Mouse (Mus musculus): ENCODE results near the gene Tesk2.
"Not testable (repeated sequence)": the region's sequence is repeated elsewhere in the genome, so short reads cannot be mapped to it uniquely, and the experiment has no call there.

Tesk2 gene

DNA sequence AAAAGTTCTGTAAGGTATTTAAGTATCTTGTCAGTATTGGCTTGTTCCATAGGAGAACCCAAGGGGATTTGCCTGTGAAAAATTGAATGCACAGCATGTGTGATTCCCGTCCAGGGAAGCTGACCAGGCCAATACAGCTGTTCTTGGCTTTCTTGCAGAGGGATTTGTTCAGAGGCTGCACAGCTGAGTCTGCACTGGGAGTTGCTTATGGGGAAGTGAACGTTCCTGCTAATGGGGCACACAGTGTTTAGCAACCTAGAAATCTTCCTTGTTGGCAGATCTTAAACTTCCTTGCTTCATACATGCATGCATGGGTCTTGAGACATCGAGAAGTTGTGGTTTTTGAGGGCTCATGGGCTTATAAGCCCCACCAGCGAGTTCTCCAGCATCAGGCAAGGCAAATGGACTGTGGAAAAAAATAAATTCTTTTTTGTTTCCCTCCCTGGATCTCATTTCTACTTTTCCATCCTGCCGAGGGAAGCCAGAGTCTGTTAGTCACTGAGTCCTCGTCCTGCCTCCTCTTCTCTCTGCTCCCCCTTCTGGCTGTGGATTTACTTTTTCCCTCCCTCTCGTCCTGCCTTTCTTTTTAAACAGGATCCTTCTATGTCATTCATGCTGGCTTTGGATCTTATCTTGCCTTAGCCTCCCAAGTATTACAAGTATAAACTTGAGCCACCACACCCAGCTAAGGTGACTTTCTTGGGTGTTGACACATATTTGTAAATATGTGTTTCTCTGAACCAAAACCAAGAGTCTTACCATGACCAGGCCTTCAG, 67.4 kb downstream of the Tesk2 start:
- CTCF ChIA-PET = interaction anchor here (0.6 to 1.9 kb wide), 5 partner anchors 18 to 858 kb away, joined by 3 to 9 read pairs (median 5); no protein-coding TSS in a partner anchor

GRCm38 (mm10) chr4:116788956-116789355, 68.2 kb downstream of the Tesk2 start:
- CTCF ChIA-PET = interaction anchor here (0.8 to 1.9 kb wide), 2 partner anchors 17 to 70 kb away, joined by 3 to 9 read pairs; no protein-coding TSS in a partner anchor

DNA sequence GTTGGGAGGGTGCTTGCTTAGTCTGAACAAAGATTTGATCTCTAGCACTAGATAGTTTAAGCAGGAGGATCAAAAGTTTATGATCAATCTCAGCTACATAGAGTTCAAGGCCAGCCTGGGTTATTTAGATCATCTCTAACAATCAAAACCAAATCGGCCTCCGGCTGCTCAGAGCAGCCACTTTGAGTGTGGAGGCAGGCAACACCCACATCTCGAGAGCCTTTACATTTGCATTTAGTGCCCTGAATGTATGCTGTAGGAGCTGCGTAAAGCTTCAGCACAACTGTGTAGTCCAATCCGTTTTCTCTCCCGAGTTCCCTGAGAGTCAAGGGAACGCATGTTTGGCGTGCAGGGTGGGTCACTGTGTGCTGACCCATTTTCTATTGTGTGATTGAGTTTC, 71.7 kb downstream of the Tesk2 start:
- CTCF ChIA-PET = no interaction called here

- CTCF ChIA-PET = no interaction called here
Measured at GRCm38 (mm10) chr4:116794273-116794672, 73.5 kb downstream of the Tesk2 start.

GRCm38 (mm10) chr4:116796442-116797110, 75.8 kb downstream of the Tesk2 start:
- CTCF ChIA-PET = interaction anchor here (1.2 kb wide), 1 partner anchor 77 kb away, joined by 3 read pairs; no protein-coding TSS in a partner anchor

DNA sequence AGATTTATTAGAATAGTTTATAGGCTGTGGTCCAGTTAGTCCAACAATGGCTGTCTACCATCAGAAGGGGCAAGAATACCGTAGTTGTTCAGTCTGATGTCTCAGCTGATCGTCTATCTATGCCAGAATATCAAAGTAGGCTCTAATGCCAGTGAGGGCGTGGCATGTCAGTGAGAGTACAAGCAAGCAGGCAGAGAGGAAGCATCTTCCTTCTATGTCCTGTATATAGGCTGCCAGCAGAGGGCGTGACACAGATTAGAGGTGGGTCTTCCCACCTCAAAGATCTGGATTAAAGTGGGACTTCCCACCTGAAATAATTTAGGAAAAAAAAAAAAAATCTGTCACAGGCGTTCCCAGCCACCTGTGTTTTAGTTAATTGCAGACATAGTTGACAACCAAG, 79.2 kb downstream of the Tesk2 start:
- CTCF ChIA-PET = interaction anchor here (0.7 kb wide), 2 partner anchors 23 to 73 kb away, joined by 3 read pairs; no protein-coding TSS in a partner anchor

GRCm38 (mm10) chr4:116807197-116808129, 86.7 kb downstream of the Tesk2 start, which contains the start of the genes Toe1 and Mutyh:
Toe1 (minus strand) TSS chr4:116807640.
Mutyh (plus strand) TSS chr4:116807723.
- CTCF ChIA-PET = interaction anchor here (0.7 to 1.3 kb wide), 3 partner anchors 21 to 346 kb away, joined by 3 to 4 read pairs (median 3); no protein-coding TSS in a partner anchor

- CTCF ChIA-PET = interaction anchor here (0.7 kb wide), 1 partner anchor 85 kb away, joined by 4 read pairs; no protein-coding TSS in a partner anchor
Measured at GRCm38 (mm10) chr4:116811012-116811411, 90.3 kb downstream of the Tesk2 start.

- CTCF ChIA-PET = no interaction called here
Measured at GRCm38 (mm10) chr4:116815276-116815675, 94.5 kb downstream of the Tesk2 start.

DNA sequence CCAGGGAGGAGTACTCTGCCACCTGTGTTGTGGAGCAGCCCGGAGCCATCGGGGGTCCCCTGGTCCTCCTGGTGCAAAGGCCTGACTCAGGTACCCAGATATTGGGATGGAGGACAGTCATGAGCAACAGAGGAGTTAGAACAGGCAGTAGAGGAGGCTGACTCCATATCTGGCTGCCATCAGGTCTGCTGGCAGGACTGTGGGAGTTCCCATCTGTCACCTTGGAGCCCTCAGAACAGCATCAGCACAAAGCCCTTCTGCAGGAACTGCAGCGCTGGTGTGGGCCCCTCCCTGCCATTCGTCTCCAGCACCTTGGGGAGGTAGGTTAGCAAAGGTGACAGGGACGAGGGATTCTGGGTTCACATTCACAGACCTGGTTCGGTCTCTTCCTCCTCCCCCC, 96.7 kb downstream of the Tesk2 start:
- CTCF ChIA-PET = interaction anchor here (0.5 kb wide), 1 partner anchor 30 kb away, joined by 5 read pairs; no protein-coding TSS in a partner anchor

DNA sequence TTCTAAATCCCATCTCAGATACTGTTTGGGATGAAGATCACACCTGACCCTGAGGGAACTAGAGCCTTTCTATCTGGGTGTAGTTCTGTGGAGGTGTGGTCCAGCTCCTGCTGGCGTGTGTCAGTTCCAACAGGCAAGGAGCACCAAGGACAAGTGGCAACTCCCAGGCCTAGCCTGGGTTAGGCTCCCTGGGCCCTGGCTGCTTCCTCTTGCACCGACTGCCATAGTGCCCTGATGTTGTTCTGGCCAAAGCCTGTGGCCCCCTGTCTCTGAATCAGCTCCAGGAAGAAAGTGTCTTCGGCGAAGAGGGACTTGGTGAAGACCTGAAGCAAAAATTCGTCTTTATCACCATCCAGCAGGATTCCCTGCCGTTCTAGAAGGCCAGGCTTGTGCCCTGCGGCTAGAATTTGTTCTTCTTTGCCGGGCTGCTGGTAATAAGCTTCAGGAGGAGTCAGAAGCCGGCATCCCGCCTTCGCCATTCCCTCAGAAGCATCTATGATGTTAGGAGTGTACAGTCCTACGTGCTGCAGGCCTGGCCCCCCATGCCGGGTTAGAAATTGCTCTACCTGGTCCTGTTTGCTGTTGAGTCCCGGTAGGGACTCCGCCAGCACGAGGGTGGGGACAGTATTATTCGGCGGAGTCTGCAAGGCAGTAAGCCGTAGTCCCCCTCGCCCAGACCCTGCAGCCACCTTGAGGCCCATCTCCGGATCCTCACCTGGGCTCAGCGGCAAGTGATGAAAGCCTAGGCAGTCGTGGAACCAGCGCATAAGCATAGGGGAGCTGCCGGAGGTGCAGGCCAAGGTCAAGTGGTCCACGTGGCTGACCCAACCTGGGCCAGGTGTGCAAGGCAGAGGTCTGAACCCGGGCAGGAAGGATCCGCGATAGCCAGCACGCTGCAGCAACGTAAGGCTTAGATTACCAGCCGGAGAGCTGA, 99.5 kb downstream of the Tesk2 start:
- CTCF ChIA-PET = no interaction called here

DNA sequence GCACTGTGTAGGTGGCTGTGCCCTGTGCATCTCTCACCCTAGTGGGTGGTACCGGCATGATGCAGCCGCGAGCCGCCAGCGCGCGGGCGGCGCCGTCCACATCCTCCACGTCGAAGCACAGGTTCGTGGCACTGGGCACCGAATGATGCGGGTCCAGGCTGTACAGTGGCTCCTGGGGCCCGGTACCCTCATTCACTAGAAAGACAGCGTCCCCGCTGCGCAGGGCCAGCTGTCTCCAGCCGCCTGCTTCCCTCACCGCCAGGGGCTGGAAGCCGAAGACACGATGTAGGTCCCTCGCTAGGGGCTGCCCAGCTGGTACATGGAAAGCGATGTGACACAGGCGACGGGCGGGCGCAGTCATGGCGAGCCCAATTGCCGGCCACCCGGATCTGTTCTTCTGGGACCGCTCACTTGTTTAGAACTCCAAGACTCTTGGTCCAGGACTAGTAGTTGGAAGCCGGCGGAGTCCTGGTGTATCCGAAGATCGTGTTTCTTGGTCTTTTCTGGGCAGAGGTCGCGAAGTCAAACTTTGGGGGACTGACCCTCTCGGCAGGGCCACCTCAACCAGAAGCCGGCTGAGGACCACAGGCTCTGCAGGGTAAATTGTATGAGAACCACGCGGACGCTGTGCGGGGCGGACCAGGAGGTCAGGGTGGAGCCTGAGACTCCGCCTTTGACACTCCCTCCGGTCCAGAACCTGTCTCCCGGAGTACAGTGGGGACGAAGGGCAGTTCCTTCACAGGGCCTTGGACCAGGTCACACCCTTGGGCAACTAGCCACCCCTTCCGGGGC, 100.3 kb downstream of the Tesk2 start:
- CTCF ChIA-PET = no interaction called here

GRCm38 (mm10) chr4:116821694-116822016, 100.9 kb downstream of the Tesk2 start, which contains the start of gene Hpdl:
Hpdl (minus strand) TSS chr4:116821707.
- CTCF ChIA-PET = no interaction called here

DNA sequence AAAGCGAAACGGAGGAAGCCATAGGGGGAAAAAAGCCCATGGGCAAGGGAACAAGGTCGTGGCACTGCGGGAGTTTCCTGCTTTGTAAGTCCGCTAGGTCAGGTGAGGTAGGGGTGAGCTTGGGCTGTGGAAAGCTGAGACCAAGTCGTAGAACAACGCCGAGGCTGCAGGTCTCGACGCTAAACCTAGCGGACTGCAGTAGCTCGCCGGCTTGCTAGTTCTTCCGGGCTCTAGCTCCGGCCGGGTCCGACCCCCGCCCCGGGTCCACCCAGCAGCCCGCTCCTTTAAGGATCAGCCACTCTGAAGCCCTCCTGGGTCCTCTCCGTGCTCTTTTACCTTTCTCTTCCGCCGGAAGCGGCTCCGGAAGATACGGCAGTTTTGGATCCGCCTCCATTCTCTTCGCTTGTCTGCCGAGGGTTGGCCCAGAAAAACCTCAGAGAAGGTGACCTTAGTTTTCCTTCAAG, 103.8 kb downstream of the Tesk2 start:
- CTCF ChIA-PET = no interaction called here

DNA sequence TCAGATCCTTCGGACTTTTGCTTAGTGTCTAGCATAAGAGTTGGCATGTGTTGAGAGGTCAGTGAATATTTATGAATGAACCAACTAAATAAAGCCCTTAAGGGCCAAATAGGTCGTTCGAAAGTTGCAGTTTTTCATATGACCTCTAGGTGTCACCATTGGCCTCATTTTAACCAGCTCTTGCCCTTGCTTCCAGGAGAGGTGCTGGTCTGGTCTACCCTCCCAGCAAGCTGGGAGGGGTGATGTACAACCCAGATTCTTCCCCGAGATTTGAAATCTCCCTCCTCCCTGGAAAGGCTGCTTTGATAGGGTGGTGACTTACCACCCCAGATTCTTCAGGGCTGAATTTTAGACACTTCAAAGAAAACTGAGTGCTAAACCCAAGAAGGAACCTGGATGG, 107.1 kb downstream of the Tesk2 start:
- CTCF ChIA-PET = interaction anchor here (0.5 to 1.2 kb wide), 4 partner anchors 100 to 1086 kb away, joined by 3 to 5 read pairs (median 4); no protein-coding TSS in a partner anchor

DNA sequence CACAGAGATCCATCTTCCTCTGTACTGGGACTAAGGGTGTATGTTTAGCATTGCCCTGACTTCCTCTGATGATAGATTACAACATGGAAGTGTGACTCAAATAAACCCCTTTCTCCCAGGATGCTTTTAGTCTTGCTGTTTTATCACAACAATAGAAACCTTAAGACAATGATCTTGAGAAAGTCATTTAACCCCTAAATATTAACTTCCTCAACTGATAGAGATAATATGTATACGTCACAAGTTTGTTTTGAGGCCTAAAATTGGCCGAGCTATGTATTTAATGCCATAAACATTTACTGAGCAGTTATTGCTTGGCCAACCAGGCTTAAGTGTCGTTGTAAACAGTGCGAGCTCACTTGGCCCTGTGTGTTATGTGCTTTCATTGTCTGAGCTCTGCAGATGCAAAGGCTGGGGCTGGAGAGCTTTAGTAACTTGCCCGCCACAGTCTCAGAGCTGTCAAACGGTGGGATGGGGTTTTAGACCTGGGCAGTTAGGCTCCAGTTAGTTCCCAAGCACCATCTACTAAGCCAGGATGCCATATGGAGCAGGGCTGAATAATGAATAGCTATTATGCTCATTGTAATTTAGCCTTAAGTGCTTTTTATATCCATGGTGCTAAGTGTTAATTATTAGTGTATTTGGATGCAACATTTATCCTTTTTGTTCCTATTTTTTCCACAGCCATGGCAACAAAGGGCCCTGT, 108.8 kb downstream of the Tesk2 start:
- CTCF ChIA-PET = no interaction called here

GRCm38 (mm10) chr4:116830070-116830368, 109.3 kb downstream of the Tesk2 start:
- CTCF ChIA-PET = no interaction called here

GRCm38 (mm10) chr4:116838999-116839398, 118.3 kb downstream of the Tesk2 start:
- CTCF ChIA-PET = no interaction called here

GRCm38 (mm10) chr4:116840096-116840495, 119.3 kb downstream of the Tesk2 start:
- CTCF ChIA-PET = not testable (repeated sequence)
